Mouse (Mus musculus) limb, embryonic 10.5 days (tissue): ENCODE results near the gene Ube2j2. TPM values are rescaled to one million over a fixed set of nuclear protein-coding genes. Genes with fewer than 3 reads are reported as not detected.
A peak's percentile ranks its signal among the peaks of the same experiment; 100 is the strongest.

Source experiments
- DNase-seq: peaks from one replicate; pipeline ENCODE4 v3.0.0-alpha.2; 2017; ENCODE audit warnings: low spot score
- H3K27ac ChIP-seq: fragments of 300-500 bp; sonication (generic); 2 replicates; pipeline ENCODE4 v1.5.1; 2016; ENCODE audit warnings: mild to moderate bottlenecking
- H3K27me3 ChIP-seq: fragments of 300-500 bp; sonication (generic); 2 replicates; pipeline ENCODE4 v1.6.1; 2016; ENCODE audit warnings: low read depth, mild to moderate bottlenecking; ENCODE audit not compliant: poor library complexity, severe bottlenecking
- H3K36me3 ChIP-seq: fragments of 300-500 bp; sonication (generic); 2 replicates; pipeline ENCODE4 v1.6.1; 2016; ENCODE audit warnings: mild to moderate bottlenecking, moderate library complexity
- H3K4me1 ChIP-seq: fragments of 300-500 bp; sonication (generic); 2 replicates; pipeline ENCODE4 v1.6.1; 2016
- H3K4me3 ChIP-seq: fragments of 300-500 bp; sonication (generic); 2 replicates; pipeline ENCODE4 v1.5.1; 2016; ENCODE audit warnings: mild to moderate bottlenecking, moderate library complexity
- H3K9me3 ChIP-seq: fragments of 300-500 bp; sonication (generic); replicated peaks from 2 replicates; pipeline ENCODE4 v1.6.1; 2016; ENCODE audit warnings: mild to moderate bottlenecking
- WGBS: fragments of 180-500 bp; shearing (Covaris S2); methylation state at CpG from one replicate; pipeline ENCODE4 v1.1.7; 2016; 5-methylcytosine and 5-hydroxymethylcytosine counted together
- polyA plus RNA-seq: library from polyadenylated mRNA; unstranded; fragments of >200 nt; fragmentation: Nextera tagmentation; extraction: Ambion mirVana; gene quantifications from 2 replicates; pipeline ENCODE4 v1.2.1, GENCODE M21; 2016

Ube2j2 gene
- polyA plus RNA-seq, 1 experiment from 2014 or later, result 163 TPM

DNA sequence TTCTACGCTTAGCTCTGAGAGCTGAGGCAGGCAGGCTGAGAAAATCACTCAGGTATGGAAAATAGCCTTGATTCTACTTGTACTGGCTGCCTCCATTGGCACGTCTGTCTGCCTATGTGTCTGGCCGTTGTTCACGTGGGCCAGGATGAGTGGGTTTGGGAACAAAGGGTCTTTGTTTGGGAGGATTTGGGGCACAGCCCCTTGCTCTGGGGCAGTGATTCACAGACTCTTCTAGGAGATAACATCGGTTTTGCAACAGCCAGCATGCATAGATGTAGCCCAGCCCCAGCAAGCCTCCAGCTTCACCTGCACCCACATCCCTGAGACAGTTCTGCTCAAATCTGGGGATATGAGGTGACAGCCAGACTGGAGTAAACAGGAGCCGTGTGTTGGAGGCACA, 29.0 kb downstream of the Ube2j2 start:
- Histone ChIP-seq H3K27me3 (no peaks in the 10 kb centered on the region), H3K36me3 (no peaks in the 10 kb centered on the region), H3K9me3 (no peaks in the 10 kb centered on the region), H3K27ac (no peak overlapping the region), H3K4me1 (no peaks in the 10 kb centered on the region), H3K4me3 (no peak overlapping the region)
- 85% methylated on average over 6 of the region's 6 CpGs for WGBS
- no peak for DNase-seq

DNA sequence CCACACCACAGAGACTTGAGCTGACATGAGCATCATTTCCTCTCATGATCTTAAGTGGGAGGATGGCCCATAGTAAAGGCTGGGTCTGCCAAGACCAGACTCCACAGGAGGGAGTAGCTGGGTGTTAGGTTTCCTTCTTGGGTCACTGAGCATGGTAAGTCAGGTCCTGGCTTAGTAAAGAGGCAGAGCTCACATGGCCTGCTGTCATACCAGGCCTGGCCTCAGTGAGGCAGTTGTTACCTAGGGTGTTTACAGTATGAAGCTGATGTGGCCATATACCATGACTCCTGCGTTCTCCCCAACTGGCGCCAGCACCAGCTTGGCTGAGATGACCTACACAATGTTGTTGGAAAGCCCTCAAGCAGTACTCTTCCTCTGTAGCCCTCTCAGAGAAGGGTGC, 29.6 kb downstream of the Ube2j2 start:
- Histone ChIP-seq H3K4me3 (no peak overlapping the region), H3K36me3 (no peaks in the 10 kb centered on the region), H3K9me3 (no peaks in the 10 kb centered on the region), H3K27ac (no peak overlapping the region), H3K4me1 (no peaks in the 10 kb centered on the region), H3K27me3 (no peaks in the 10 kb centered on the region)
- DNase-seq, result no peak
- 73% methylated on average over 2 of the region's 2 CpGs for WGBS

GRCm38 (mm10) chr4:155981436-155982082, 37.9 kb downstream of the Ube2j2 start:
- H3K4me3 ChIP-seq, result no peak overlapping the region
- WGBS, result 80% methylated on average over 12 of the region's 12 CpGs
- H3K9me3 ChIP-seq, result no peaks in the 10 kb centered on the region

GRCm38 (mm10) chr4:155983788-155984187, 40.2 kb downstream of the Ube2j2 start:
- H3K27me3 ChIP-seq, result no peaks in the 10 kb centered on the region
- H3K36me3 ChIP-seq, result no peaks in the 10 kb centered on the region
- no peaks in the 10 kb centered on the region for H3K4me1 ChIP-seq
- WGBS, result 23% methylated on average over 2 of the region's 2 CpGs
- DNase-seq, result no peak
- H3K27ac ChIP-seq, result no peak overlapping the region
- no peak overlapping the region for H3K4me3 ChIP-seq
- no peaks in the 10 kb centered on the region for H3K9me3 ChIP-seq

More at GRCm38 (mm10) chr4:155981436-155982082, 37.9 kb downstream of the Ube2j2 start:
- no peak for DNase-seq
- Histone ChIP-seq H3K27me3 (no peaks in the 10 kb centered on the region), H3K27ac (no peak overlapping the region), H3K4me1 (no peaks in the 10 kb centered on the region), H3K36me3 (no peaks in the 10 kb centered on the region)

GRCm38 (mm10) chr4:155991211-155991907, 47.7 kb downstream of the Ube2j2 start:
- DNase-seq, result no peak
- H3K27ac ChIP-seq, result peak overlapping the region; percentile 97

DNA sequence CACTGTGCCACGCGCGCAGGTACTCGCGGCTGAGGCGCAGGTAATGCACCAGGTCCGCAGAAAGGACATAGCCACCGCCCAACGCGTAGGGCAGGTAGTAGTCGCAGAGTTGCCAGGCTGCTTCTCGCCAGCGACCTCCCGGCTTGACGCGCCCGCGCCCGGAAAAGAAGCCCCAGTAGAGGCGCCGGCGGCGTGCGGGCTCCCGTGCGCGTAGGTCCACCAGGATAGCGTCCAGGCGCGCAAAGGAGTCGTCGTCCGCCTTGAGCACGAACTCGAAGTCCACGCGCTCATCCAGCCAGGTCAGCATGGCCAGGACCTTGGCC, 48.2 kb downstream of the Ube2j2 start:
- Histone ChIP-seq H3K36me3 (peaks cover 34% of the 10 kb centered on the region), H3K9me3 (no peaks in the 10 kb centered on the region), H3K27ac (peak overlapping the region; percentile 97), H3K4me3 (peak overlapping the region; percentile 91), H3K4me1 (peaks cover 24% of the 10 kb centered on the region), H3K27me3 (no peaks in the 10 kb centered on the region)
- whole genome bisulfite sequencing, result 23% methylated on average over 37 of the region's 37 CpGs
- no peak for DNase-seq

More at GRCm38 (mm10) chr4:155991211-155991907, 47.7 kb downstream of the Ube2j2 start:
- Histone ChIP-seq H3K36me3 (peaks cover 28% of the 10 kb centered on the region), H3K4me1 (peaks cover 24% of the 10 kb centered on the region), H3K27me3 (no peaks in the 10 kb centered on the region), H3K9me3 (no peaks in the 10 kb centered on the region), H3K4me3 (peak overlapping the region; percentile 91)
- 90% methylated on average over 22 of the region's 22 CpGs for WGBS

GRCm38 (mm10) chr4:155992241-155992905, 48.7 kb downstream of the Ube2j2 start, which contains the start of the genes B3galt6 and Sdf4:
Gene B3galt6, minus strand, starts transcription at chr4:155992649.
Gene Sdf4, plus strand, starts transcription at chr4:155992872.
- Histone ChIP-seq H3K36me3 (peaks cover 39% of the 10 kb centered on the region), H3K9me3 (no peaks in the 10 kb centered on the region), H3K27ac (peak within 1 kb of the TSS; percentile 97), H3K4me3 (peak within 1 kb of the TSS; percentile 91), H3K27me3 (no peaks in the 10 kb centered on the region), H3K4me1 (peaks cover 24% of the 10 kb centered on the region)
- WGBS, result under 1% methylated on average over 99 of the region's 99 CpGs
- DNase-seq, result peak; percentile 85

- Histone ChIP-seq H3K36me3 (peaks cover 45% of the 10 kb centered on the region), H3K27me3 (no peaks in the 10 kb centered on the region), H3K4me3 (peak overlapping the region; percentile 91), H3K27ac (peak overlapping the region; percentile 97), H3K9me3 (no peaks in the 10 kb centered on the region), H3K4me1 (peaks cover 24% of the 10 kb centered on the region)
- peak; percentile 96 for DNase-seq
- WGBS, result under 1% methylated on average over 69 of the region's 70 CpGs
Measured at GRCm38 (mm10) chr4:155992906-155993547, 49.4 kb downstream of the Ube2j2 start.

DNA sequence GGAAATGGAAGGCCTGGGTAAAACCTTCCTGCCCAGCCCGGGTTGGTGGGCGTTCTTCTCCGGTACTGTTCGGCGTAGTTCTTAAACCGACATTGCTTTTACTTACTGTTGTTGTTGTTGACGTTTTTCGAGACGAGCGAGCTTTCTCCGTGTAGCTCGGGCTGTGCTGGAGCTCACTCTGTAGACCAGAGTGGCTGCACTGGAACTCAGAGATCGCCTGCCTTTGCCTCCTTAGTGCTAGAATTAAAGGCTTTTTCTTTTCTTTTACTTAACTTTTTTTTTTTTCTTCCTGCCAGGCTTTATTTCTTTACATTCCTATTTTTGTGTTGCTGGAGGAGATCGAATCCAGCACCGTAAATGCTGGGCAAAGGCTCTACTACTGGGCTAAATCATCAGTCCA, 50.0 kb downstream of the Ube2j2 start:
- no peaks in the 10 kb centered on the region for H3K9me3 ChIP-seq
- H3K4me3 ChIP-seq, result peak overlapping the region; percentile 91
- H3K27me3 ChIP-seq, result no peaks in the 10 kb centered on the region
- DNase-seq, result no peak
- H3K4me1 ChIP-seq, result peaks cover 24% of the 10 kb centered on the region
- peak overlapping the region; percentile 97 for H3K27ac ChIP-seq
- H3K36me3 ChIP-seq, result peaks cover 51% of the 10 kb centered on the region
- 5% methylated on average over 15 of the region's 15 CpGs for WGBS

DNA sequence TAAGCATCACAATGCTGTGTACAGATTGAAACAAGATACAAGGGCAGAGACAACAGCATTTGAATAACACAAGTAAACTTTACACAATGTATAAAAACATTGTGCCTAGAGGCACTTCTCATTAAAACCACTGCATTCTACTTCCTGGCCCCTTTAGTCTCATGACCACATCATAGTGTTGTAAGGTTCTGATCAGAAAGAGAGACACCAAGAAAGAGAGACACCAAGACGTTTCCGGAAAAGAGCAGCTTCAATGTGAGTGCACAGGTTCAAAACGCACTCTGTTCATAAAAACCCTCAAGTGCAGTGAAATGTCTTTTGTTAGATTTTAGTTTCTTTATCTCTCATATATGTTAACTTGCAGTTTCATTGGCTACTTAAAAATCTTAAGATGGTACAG, 60.5 kb downstream of the Ube2j2 start:
- H3K27ac ChIP-seq, result no peak overlapping the region
- WGBS, result 95% methylated on average over 3 of the region's 3 CpGs
- no peaks in the 10 kb centered on the region for H3K27me3 ChIP-seq
- no peaks in the 10 kb centered on the region for H3K4me1 ChIP-seq
- H3K9me3 ChIP-seq, result no peaks in the 10 kb centered on the region
- H3K36me3 ChIP-seq, result peaks cover 96% of the 10 kb centered on the region
- DNase-seq, result no peak
- no peak overlapping the region for H3K4me3 ChIP-seq

DNA sequence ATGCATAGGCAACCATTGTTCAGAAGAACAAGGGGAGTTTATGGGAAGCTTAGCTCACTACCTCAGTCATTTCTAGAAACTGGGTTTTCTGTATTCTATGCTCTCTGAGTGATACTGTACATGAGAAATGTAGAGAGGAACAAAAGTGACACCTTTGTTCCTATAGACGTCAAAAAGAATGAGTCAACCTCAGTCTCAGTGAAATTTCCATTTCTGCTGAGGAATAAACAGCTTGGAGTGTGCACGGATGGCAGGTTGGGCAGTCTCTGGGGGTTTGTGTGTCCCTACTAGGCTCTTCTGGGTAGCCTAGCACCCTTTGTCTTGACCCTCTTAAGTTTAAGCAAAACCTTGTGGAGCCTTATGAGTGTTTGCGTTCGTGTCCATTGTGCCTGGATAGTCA, 64.7 kb downstream of the Ube2j2 start:
- Histone ChIP-seq H3K4me1 (no peaks in the 10 kb centered on the region), H3K36me3 (peaks cover 96% of the 10 kb centered on the region), H3K4me3 (no peak overlapping the region), H3K27ac (no peak overlapping the region), H3K27me3 (no peaks in the 10 kb centered on the region), H3K9me3 (no peaks in the 10 kb centered on the region)
- no peak for DNase-seq
- 94% methylated on average over 4 of the region's 4 CpGs for WGBS
